Mouse (Mus musculus): ENCODE measurements around the gene Oas1e. TPM values are rescaled to one million over a fixed set of nuclear protein-coding genes. Genes with fewer than 3 reads are reported as not detected.
"Not testable (repeated sequence)": the region's sequence is repeated elsewhere in the genome, so short reads cannot be mapped to it uniquely, and the experiment has no call there.

The Oas1e gene
- total RNA-seq (2015; ENCODE audit: low replicate concordance) (4.2 TPM in 1 of 2 replicates, not detected in the other), total RNA-seq (2017; ENCODE audit: low replicate concordance) (1.4 and 3.9 TPM in 2 replicates)

- ATAC-seq (replicated peaks; ENCODE audit: low FRiP score, poor library complexity, severe bottlenecking), result not testable (repeated sequence)
Measured at GRCm38 (mm10) chr5:120795480-120796034, at the start of gene Oas1e. Oas1e (minus strand) TSS chr5:120795530.

DNA sequence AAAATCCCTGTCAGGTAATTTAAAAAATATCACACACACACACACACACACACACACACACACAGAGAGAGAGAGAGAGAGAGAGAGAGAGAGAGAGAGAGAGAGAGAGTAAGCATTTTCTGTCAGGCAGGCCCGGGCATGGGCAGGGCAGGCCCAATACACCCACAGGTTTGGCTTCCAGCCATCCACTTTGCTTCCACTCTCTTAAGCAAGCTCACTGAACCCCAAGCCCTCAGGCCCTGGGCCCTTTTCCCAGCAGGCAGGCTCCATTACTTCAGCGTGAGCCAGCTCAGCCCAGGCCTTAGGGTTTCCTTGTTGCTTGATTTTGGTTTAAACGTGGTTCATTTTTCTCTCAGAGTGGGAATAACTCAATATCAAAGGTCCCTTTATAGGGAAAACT is 49.4 kb upstream of the Oas1e start:
- no peak for ATAC-seq (replicated peaks; ENCODE audit: low FRiP score, poor library complexity, severe bottlenecking)

DNA sequence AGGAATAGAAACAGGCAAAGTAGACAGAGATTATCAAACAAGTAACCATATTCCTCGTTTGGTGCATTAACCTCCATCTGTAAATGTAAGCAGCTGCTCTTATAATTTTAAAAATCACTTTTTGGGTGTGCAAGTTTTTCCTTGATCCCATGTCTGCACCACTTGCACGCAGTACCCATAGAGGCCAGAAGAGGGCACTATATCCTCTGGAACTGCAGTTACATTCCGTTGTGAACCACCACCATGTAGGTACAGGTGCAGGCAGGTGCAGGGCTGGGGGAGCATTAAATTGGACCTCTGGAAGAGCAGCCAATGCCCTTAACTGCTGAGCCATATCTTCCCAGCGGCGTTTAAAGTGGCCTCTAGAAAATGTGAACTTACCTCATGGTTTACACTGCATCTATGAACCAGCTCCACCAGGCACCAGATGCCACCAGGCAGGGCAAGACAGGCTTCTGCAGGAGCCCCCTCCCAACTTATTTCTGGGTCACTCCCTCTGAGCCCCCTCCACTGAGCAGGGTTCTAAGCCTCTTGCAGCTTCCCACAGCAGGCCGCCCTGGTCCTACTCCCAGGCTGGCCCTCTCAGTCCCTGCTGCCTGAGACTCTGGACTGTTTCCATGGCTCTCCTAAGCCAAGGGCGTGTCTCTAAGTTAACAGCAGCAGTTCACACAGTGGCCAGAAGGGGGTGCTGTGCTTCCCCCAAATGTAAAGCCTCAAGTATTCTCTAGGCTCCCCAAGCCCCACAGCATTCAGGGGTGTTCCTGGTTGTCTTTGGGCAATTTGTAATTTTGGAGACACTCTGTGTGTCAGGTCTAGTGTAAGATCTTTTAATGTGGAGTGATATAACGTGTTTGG is 41.6 kb upstream of the Oas1e start:
- peak; percentile 78 for ATAC-seq (replicated peaks; ENCODE audit: low FRiP score, poor library complexity, severe bottlenecking)

- no peak for ATAC-seq (replicated peaks; ENCODE audit: low FRiP score, poor library complexity, severe bottlenecking)
Measured at GRCm38 (mm10) chr5:120833335-120834280, 38.3 kb upstream of the Oas1e start.

GRCm38 (mm10) chr5:120831031-120831430 is 35.7 kb upstream of the Oas1e start:
- ATAC-seq (replicated peaks; ENCODE audit: low FRiP score, poor library complexity, severe bottlenecking), result no peak

DNA sequence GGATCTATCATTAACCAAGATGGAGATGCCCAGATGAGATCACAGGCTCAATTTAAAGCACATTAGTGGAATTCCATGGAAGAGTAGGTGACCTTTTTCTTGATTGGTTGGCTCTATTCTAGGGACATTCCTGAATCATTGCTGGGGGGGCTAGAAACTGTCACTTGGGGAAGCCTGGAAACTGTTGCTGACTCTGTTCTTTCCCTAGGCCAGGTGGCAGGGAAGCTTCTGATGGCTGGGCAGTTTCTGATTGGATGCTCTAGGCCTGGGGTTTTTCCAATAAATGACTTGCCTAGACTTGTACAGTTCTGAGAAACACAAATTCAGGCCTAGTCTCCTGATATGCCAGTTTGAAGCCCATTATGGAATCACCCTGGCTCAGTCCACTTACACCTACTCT is 23.7 kb upstream of the Oas1e start:
- ATAC-seq (replicated peaks; ENCODE audit: low FRiP score, poor library complexity, severe bottlenecking), result no peak

DNA sequence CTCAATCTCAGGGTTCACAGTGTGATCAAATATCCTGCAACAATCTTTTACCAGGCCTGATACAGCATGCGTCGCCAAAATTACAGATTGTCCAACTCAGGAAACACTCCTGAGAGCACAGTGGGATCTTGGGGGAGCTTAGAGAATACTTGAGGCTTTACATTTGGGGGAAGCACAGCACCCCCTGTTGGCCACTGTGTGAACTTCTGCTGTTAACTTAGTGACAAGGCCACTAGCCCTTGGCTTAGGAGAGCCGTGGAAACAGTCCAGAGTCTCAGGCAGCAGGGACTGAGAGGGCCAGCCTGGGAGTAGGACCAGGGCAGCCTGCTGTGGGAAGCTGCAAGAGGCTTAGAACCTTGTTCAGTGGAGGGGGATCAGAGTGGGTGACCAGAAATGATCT is 20.6 kb upstream of the Oas1e start:
- peak; percentile 58 for ATAC-seq (replicated peaks; ENCODE audit: low FRiP score, poor library complexity, severe bottlenecking)

DNA sequence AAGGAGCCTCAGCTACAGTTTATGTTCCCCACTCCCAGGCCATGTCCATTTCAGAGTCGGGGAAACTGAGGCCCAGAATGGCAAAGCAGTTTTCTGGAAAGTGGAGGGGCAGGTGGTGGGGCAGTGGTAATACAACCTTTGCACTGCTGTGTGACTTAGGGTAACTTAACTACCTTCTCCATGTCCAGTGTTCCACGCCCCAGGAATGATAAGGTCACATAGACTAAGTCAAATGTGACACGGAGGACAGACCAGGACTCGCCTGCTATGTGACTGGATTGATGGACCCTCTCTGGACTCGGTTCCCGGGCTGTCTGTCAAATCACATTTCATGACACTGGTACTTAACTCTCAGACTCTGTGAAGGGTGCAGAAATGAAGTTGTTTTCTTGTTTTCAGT is 17.7 kb upstream of the Oas1e start:
- ATAC-seq (replicated peaks; ENCODE audit: low FRiP score, poor library complexity, severe bottlenecking), result peak; percentile 60

DNA sequence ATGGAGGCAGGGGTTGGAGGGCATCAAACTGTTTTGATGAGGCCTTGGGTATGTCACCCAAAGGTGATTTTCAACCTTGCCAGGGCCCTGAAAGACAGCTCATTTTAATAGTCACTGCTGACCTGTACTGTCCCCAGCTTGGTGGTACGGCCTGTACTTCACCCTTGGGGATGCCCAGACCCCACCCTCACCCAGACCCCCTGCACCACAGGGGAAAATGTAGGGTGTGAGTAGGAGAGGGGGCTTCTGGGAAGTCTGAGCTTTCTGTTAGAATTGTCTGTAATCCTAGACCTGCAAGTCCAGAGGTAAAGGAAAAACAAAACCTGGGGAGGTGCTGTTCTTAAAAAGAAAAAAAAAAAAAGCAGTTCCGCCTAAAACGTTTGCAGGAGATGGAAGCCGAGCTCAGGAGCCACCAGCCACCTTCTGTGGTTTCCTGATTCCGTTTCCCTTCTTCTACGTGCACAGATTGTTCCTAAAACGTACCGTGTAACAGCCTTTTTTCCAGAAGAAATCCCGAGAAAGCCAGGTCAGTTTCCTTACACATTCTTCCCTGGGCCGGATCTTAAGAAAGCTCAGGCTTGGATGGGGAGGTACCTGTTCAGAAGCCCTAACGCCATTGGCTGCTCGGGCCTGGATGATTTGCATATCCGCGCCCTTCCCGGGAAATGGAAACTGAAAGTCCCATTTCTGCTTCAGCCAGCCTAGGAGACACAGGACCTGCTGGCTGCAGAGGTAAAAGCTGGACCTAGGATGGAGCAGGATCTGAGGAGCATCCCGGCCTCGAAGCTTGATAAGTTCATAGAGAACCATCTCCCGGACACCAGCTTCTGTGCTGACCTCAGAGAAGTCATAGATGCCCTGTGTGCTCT is 16.9 kb upstream of the Oas1e start, which contains the start of gene Oas1c:
TSS of gene Oas1c (minus strand) at position 564 of the 869 bp plus-strand sequence.
- peak; percentile 90 for ATAC-seq (replicated peaks; ENCODE audit: low FRiP score, poor library complexity, severe bottlenecking)

DNA sequence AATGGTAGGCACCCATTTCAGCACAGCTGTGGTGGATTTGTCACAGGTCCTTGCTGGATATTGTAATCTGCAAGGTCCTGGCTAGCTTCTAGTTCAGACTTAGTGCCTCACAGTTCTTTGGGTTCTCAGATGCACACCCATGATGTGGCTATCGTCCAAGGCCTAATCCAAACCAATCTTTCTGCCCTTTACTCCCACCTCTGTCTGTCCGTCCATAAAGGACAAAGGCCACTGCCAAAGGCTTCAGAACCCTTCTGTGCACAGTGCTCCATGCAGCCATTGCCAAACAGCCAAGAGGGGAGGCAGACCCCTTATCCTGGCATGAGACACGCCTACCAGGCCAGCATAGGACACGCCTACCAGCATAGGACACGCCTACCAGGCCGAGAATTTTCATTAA is 13.8 kb upstream of the Oas1e start:
- ATAC-seq (replicated peaks; ENCODE audit: low FRiP score, poor library complexity, severe bottlenecking), result no peak

DNA sequence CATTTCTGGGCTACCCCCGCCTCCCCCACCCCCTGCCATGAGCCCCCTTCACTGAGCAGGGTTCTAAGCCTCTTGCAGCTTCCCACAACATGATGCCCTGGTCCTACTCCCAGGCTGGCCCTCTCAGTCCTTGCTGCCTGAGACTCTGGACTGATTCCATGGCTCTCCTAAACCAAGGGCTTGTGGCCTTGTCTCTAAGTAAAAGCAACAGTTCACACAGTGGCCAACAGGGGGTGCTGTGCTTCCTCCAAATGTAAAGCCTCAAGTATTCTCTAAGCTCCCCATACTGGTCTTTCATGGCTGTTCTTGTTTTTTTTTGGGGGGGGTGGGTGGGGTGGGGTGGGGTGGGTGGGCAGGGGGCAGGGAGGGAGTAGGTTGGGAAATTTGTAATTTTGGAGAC is 11.1 kb upstream of the Oas1e start:
- peak; percentile 67 for ATAC-seq (replicated peaks; ENCODE audit: low FRiP score, poor library complexity, severe bottlenecking)

DNA sequence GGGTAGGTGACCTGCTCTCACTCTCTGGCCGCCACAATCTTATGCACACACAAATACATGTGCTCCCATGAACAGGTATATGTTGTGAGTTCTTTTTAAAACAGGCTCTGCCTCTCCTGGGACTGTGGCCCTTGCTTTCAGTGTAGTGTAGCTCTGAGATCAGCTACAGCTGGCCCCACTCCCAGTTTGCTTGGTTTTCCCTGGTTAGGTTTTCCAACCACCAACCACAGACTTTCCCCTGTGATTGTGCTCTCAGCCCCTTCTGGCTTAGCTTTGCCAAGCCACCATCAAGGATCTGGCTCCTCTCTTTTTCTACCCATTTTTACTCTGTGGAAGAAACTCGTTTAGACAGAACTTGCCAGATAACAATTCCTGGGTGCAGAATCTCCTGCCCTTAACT is 8.3 kb upstream of the Oas1e start:
- no peak for ATAC-seq (replicated peaks; ENCODE audit: low FRiP score, poor library complexity, severe bottlenecking)

GRCm38 (mm10) chr5:120798943-120799342 is 3.6 kb upstream of the Oas1e start:
- ATAC-seq (replicated peaks; ENCODE audit: low FRiP score, poor library complexity, severe bottlenecking), result peak; percentile 85

DNA sequence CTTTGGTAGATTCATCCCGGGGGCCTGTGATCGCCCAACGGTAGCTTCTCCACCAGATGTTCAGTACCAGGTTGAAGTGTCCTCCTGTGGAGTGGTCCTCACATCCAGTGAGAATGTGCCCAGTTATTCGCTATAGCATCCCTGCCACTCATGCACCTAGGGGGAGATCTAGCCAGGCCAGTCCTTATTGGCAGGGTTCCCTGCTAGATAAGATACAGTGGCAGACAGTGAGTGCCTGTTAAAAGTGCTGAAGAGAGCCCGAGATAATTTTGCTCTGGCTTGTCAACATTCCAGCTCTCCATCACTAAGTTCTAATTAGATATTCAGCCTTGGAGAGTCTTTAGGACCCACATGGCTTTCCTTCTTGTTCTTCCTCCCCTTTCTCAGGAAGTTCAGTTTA is 2.8 kb upstream of the Oas1e start:
- ATAC-seq (replicated peaks; ENCODE audit: low FRiP score, poor library complexity, severe bottlenecking), result peak; percentile 60

DNA sequence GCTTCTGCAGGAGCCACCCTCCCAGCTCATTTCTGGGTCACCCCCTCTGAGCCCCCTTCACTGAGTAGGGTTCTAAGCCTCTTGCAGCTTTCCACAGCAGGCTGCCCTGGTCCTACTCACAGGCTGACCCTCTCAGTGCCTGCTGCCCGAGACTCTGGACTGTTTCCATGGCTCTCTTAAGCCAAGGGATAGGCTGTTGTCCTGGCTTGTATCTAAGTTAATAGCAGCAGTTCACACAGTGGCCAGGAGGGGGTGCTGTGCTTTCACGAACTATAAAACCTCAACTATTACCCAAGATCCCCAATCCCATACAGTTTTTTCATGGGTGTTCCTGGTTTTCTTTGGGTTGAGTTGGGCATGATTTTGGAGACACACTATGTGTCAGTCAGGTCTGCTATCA is 2.3 kb downstream of the Oas1e start:
- ATAC-seq (replicated peaks; ENCODE audit: low FRiP score, poor library complexity, severe bottlenecking), result peak; percentile 63

GRCm38 (mm10) chr5:120787042-120787441 is 8.3 kb downstream of the Oas1e start:
- no peak for ATAC-seq (replicated peaks; ENCODE audit: low FRiP score, poor library complexity, severe bottlenecking)

GRCm38 (mm10) chr5:120782446-120782845 is 12.9 kb downstream of the Oas1e start:
- ATAC-seq (replicated peaks; ENCODE audit: low FRiP score, poor library complexity, severe bottlenecking), result no peak

DNA sequence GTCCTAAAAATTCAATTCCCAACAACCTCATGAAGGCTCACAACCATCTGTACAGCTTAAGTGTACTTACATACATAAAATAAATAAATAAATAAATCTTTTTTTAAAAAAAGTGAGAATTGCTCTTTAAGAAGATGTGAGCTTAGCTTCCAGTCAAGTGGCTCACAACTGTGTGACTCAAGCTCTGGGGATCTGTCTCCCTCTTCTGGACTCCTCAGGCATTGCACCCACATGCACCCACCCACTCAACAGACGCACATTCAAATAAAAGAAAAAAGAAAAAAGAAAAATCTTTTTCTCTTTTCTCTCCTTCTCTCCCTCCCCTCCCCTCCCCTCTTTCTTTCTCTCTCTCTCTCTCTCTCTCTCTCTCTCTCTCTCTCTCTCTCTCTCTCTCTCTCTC is 13.7 kb downstream of the Oas1e start:
- ATAC-seq (replicated peaks; ENCODE audit: low FRiP score, poor library complexity, severe bottlenecking), result no peak

- ATAC-seq (replicated peaks; ENCODE audit: low FRiP score, poor library complexity, severe bottlenecking), result no peak
Measured at GRCm38 (mm10) chr5:120779922-120780321, 15.4 kb downstream of the Oas1e start.
